Mouse (Mus musculus) megakaryocyte, embryonic 14.5 days (primary cell): ENCODE measurements around the gene Sgo2b. TPM values are rescaled to one million over a fixed set of nuclear protein-coding genes. Genes with fewer than 3 reads are reported as not detected.
"Not testable (repeated sequence)": the region's sequence is repeated elsewhere in the genome, so short reads cannot be mapped to it uniquely, and the experiment has no call there.

Experiments used
- H3K27me3 ChIP-seq: replicated peaks from 2 replicates; pipeline ENCODE3; 2012; ENCODE audit warnings: inconsistent platforms
- H3K36me3 ChIP-seq: replicated peaks from 2 replicates; pipeline ENCODE3; 2012; ENCODE audit warnings: low read length, inconsistent platforms, mixed read lengths
- H3K4me1 ChIP-seq: 2 replicates; pipeline ENCODE4 v1.6.1; 2012; ENCODE audit warnings: inconsistent platforms
- H3K4me3 ChIP-seq: replicated peaks from 2 replicates; pipeline ENCODE3; 2012; ENCODE audit warnings: moderate library complexity, mild to moderate bottlenecking, inconsistent platforms
- H3K9me3 ChIP-seq: 2 replicates; pipeline ENCODE4 v1.6.1; 2012; ENCODE audit warnings: inconsistent platforms
- FLI1 ChIP-seq: IDR thresholded peaks from 2 replicates; pipeline ENCODE4 v1.6.1; 2012; ENCODE audit warnings: low read length, inconsistent platforms, mixed read lengths
- GATA1 ChIP-seq: IDR thresholded peaks from 3 replicates; pipeline ENCODE4 v1.6.1; 2012; ENCODE audit warnings: mixed read lengths, low read length, inconsistent platforms, borderline replicate concordance
- polyA plus RNA-seq: library from polyadenylated mRNA; stranded (reverse); fragments of >175 nt; gene quantifications from 2 replicates; pipeline ENCODE4 v1.2.3, GENCODE M21; 2012; ENCODE audit warnings: low replicate concordance; ENCODE audit not compliant: insufficient read depth

The Sgo2b gene
- polyA plus RNA-seq, result not detected in 2 replicates

DNA sequence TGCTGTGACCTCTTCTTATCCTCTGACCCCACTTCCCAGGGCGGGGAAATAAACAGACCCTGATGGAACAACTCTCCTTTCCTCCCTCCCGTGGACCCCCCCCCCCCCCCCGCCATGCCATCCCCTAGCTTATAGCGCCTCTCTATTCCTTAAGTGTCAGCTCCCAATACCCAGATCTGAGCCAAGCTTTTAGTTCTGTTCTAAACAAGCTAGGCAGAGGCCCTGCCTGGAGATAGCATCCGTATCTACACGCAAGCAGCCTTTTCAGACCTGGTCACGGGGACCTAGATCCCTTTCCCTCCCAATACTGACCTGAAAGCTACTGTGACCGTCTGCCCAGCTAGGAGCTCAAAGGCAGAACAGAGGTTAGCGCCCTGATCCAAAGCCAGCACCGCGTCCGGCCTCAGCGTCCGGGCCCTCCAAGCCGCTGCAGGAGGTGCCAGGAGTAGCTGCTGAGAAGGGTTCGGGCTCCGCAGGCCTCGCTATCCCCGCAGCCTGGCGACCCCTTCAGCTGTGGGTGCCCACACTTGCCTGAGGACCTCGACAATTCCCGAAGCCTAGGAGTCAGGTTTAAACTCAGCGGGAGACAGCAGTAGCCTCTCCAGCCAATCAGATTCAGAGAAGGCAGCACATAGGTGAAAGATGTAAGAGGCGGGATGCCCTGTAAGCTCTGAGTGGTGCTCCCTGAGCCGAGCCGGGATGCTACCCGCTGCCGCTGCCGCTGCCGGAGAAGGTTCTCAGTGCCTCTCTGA lies at the start of gene Sgo2b:
Gene Sgo2b, minus strand, starts transcription at position 623 of the 752 bp plus-strand sequence.
- no peak for TF ChIP-seq GATA1
- no peak for TF ChIP-seq FLI1
- Histone ChIP-seq H3K36me3 (no peaks in the 10 kb centered on the region), H3K27me3 (peaks cover 6% of the 10 kb centered on the region), H3K4me3 (no peak within 1 kb of the TSS), H3K9me3 (peaks cover 6% of the 10 kb centered on the region; the same call in 1 of the 2 replicates), H3K4me1 (no peaks in the 10 kb centered on the region)

GRCm38 (mm10) chr8:63970612-63971391 lies 18.8 kb upstream of the Sgo2b start:
- not testable (repeated sequence) for H3K9me3 ChIP-seq, H3K4me1 ChIP-seq, H3K27me3 ChIP-seq, H3K4me3 ChIP-seq, H3K36me3 ChIP-seq

DNA sequence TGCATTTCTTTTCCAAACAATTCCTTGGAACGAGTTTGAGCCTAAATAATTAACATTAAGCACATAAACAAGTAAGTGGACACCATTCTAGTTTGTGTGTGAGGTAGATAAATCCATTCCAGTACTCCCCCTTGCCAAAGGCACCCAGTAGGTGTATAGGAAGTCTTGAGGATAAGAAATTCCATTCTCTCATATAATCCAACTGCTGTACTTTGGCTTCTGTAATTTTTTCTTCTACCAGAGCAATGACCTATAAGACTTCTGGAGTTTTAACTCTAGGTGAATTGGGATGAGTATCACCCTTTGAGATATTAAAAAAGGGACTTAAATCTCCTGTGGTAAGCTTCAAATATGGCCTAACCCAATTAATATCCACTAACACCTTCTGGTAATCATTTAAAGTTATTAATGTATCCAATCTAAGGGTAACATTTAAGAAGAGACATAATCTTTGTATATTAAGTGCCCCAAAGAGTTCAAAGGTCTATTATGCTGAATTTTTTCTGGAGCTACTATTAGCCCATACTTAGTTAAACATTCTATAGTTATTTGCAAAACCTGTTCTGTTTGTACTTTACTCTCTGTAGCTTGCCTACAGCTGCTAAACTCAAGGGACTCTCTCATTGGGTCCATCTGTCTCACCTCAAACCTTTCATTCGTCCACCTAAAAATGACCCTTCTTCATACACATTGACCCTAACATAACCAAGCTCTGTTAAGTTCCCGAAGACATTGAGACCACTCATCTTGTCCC lies 9.2 kb upstream of the Sgo2b start:
- Histone ChIP-seq H3K4me3 (no peak overlapping the region), H3K27me3 (no peaks in the 10 kb centered on the region), H3K9me3 (0 out of 2 replicates have a peak, but pooled peaks cover 9% of the 10 kb centered on the region), H3K4me1 (no peaks in the 10 kb centered on the region), H3K36me3 (no peaks in the 10 kb centered on the region)
- no peak for TF ChIP-seq FLI1
- TF ChIP-seq GATA1, result no peak

GRCm38 (mm10) chr8:63953802-63954201 lies 1.8 kb upstream of the Sgo2b start:
- not testable (repeated sequence) for H3K4me3 ChIP-seq, H3K4me1 ChIP-seq, H3K36me3 ChIP-seq, H3K9me3 ChIP-seq, H3K27me3 ChIP-seq

DNA sequence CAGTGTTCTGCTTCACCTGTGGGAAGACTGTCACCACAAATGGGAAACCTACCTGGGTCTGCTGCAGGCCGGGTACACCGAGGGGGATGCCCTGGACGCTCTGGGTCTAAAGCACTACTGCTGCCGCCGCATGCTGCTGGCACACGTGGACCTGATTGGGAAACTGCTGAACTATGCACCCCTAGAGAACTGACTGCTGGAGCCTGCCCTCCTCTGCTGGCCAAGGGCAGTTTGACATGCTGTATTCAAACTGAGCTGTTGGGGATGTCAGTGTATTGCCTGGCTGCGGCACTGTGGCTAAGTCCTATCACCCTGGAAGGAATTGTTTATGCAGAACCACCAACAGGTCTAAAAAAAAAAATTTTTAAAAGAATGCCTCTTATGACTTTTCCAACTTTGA lies 18.9 kb downstream of the Sgo2b start:
- Histone ChIP-seq H3K27me3 (no peaks in the 10 kb centered on the region), H3K9me3 (peaks cover 3% of the 10 kb centered on the region), H3K4me3 (no peak overlapping the region), H3K4me1 (no peaks in the 10 kb centered on the region), H3K36me3 (no peaks in the 10 kb centered on the region)
- TF ChIP-seq FLI1 (no peak), GATA1 (no peak)

- Histone ChIP-seq H3K27me3 (no peaks in the 10 kb centered on the region), H3K4me3 (no peak overlapping the region), H3K9me3 (peaks cover 6% of the 10 kb centered on the region), H3K4me1 (no peaks in the 10 kb centered on the region), H3K36me3 (no peaks in the 10 kb centered on the region)
- TF ChIP-seq FLI1 (no peak), GATA1 (no peak)
Observed at GRCm38 (mm10) chr8:63929301-63930097, 22.5 kb downstream of the Sgo2b start.

GRCm38 (mm10) chr8:63921257-63921960 lies 30.6 kb downstream of the Sgo2b start:
- Histone ChIP-seq H3K9me3 (peaks cover 7% of the 10 kb centered on the region; the same call in 1 of the 2 replicates), H3K4me1 (no peaks in the 10 kb centered on the region), H3K4me3 (no peak overlapping the region), H3K36me3 (no peaks in the 10 kb centered on the region), H3K27me3 (no peaks in the 10 kb centered on the region)
- no peak for TF ChIP-seq FLI1
- no peak for TF ChIP-seq GATA1

DNA sequence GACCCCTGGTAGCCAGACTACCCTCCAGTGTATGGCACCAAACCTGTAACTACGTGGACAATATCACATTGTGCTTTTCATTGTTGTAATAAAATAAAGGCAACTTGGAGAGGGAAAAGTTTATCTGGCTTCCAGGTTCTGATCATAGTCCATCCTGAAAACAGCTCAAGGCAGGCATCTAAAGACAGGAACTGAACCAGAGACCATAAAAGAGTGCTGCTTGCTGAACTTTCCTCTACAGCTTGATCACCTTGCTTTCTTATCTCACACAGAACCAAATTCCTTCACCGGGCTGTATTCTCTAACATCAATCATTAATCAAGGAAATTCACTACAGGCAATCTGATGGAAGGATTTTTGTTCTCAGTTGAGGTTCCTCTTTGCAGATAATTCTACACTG lies 57.0 kb downstream of the Sgo2b start:
- Histone ChIP-seq H3K36me3 (no peaks in the 10 kb centered on the region), H3K9me3 (no peaks in the 10 kb centered on the region), H3K27me3 (no peaks in the 10 kb centered on the region), H3K4me3 (no peak overlapping the region), H3K4me1 (no peaks in the 10 kb centered on the region)
- TF ChIP-seq FLI1 (no peak), GATA1 (no peak)

DNA sequence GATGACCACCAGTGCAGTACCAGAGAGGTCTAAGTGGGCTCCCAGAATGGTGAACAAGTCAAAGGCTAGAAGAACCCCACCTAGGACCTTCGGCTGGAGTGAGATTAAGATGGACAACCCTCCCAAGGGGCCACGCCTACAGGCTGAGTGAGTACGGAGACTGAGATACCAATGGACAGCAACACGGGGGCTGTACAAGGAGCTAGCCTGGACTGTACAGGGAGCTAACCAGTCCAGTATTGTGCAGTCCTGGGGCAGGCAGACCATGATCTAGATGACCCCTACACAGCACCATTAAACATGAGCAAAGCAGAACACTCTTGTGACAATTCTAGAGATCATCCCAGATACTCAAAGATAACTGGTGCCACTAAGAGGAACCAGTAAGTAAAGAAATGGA lies 73.7 kb downstream of the Sgo2b start:
- H3K27me3 ChIP-seq, result no peaks in the 10 kb centered on the region
- H3K4me1 ChIP-seq, result no peaks in the 10 kb centered on the region
- TF ChIP-seq FLI1 (no peak), GATA1 (no peak)
- H3K9me3 ChIP-seq, result no peaks in the 10 kb centered on the region
- H3K4me3 ChIP-seq, result no peak overlapping the region
- no peaks in the 10 kb centered on the region for H3K36me3 ChIP-seq
